Mouse (Mus musculus): ENCODE data around the gene Ppp1r8. TPM values are rescaled to one million over a fixed set of nuclear protein-coding genes. Genes with fewer than 3 reads are reported as not detected.

The Ppp1r8 gene
- 22.1 and 41.5 TPM in 2 replicates for polyA plus RNA-seq (2012; ENCODE audit: low replicate concordance)

GRCm38 (mm10) chr4:132842970-132843704 lies at the start of gene Ppp1r8:
Gene Ppp1r8 (minus strand): TSS chr4:132843169.

GRCm38 (mm10) chr4:132884064-132884843 lies 41.3 kb upstream of the Ppp1r8 start, which contains the start of gene Stx12:
Gene Stx12 (minus strand): TSS chr4:132884509.

GRCm38 (mm10) chr4:132796196-132796886 lies 46.6 kb downstream of the Ppp1r8 start, which contains the start of gene Themis2:
Gene Themis2 (minus strand): TSS chr4:132796387.

Other genes with a start within 250 kb of the Ppp1r8 start
- 4.0 and 5.7 TPM in 2 replicates for gene Eya3, start 204.2 kb downstream of the Ppp1r8 start, polyA plus RNA-seq (2012; ENCODE audit: low replicate concordance)
- 0.10 and 0.45 TPM in 2 replicates for gene Xkr8, start 110.6 kb downstream of the Ppp1r8 start, polyA plus RNA-seq (2012; ENCODE audit: low replicate concordance)
- gene Smpdl3b, start 85.9 kb downstream of the Ppp1r8 start, polyA plus RNA-seq (2012; ENCODE audit: low replicate concordance) = 0.50 and 0.79 TPM in 2 replicates
- 21.7 and 66.7 TPM in 2 replicates for gene Rpa2, start 74.8 kb downstream of the Ppp1r8 start, polyA plus RNA-seq (2012; ENCODE audit: low replicate concordance)
- 21.8 and 43.8 TPM in 2 replicates for gene Themis2, start 46.8 kb downstream of the Ppp1r8 start, polyA plus RNA-seq (2012; ENCODE audit: low replicate concordance)
- 3.8 and 9.0 TPM in 2 replicates for gene Stx12, start 41.3 kb upstream of the Ppp1r8 start, polyA plus RNA-seq (2012; ENCODE audit: low replicate concordance)
- gene Fam76a, start 79.4 kb upstream of the Ppp1r8 start, polyA plus RNA-seq (2012; ENCODE audit: low replicate concordance) = 4.7 and 34.5 TPM in 2 replicates
- 3.7 and 6.5 TPM in 2 replicates for gene Fgr, start 130.9 kb upstream of the Ppp1r8 start, polyA plus RNA-seq (2012; ENCODE audit: low replicate concordance)
- 28.3 and 43.1 TPM in 2 replicates for gene Ahdc1, start 168.1 kb upstream of the Ppp1r8 start, polyA plus RNA-seq (2012; ENCODE audit: low replicate concordance)

Data from leukemia stem cell, adult 10-12 weeks (primary cell).